Mouse (Mus musculus): Measurements from ENCODE around the gene Rbm20.

The Rbm20 gene

GRCm38 (mm10) chr19:53757432-53758109 is 80.5 kb downstream of the Rbm20 start:
- no peak for DNase-seq (ENCODE audit: low read depth)

GRCm38 (mm10) chr19:53758881-53759418 is 81.8 kb downstream of the Rbm20 start:
- no peak for DNase-seq (ENCODE audit: low read depth)

GRCm38 (mm10) chr19:53760125-53761101 is 83.3 kb downstream of the Rbm20 start:
- DNase-seq (ENCODE audit: low read depth): peak; percentile 17

- DNase-seq (ENCODE audit: low read depth): peak; percentile 68
These were observed 85.8 kb downstream of the Rbm20 start for GRCm38 (mm10) chr19:53762749-53763438.

GRCm38 (mm10) chr19:53764688-53765478 is 87.8 kb downstream of the Rbm20 start:
- no peak for DNase-seq (ENCODE audit: low read depth)

- DNase-seq (ENCODE audit: low read depth): peak; percentile 72
These were observed 91.4 kb downstream of the Rbm20 start for GRCm38 (mm10) chr19:53768478-53768877.

- DNase-seq (ENCODE audit: low read depth): no peak
These were observed 97.0 kb downstream of the Rbm20 start for GRCm38 (mm10) chr19:53773937-53774640.

- no peak for DNase-seq (ENCODE audit: low read depth)
These were observed 97.7 kb downstream of the Rbm20 start for GRCm38 (mm10) chr19:53774641-53775350.

GRCm38 (mm10) chr19:53779402-53779801 is 102.3 kb downstream of the Rbm20 start:
- DNase-seq (ENCODE audit: low read depth): no peak

GRCm38 (mm10) chr19:53779818-53780217 is 102.7 kb downstream of the Rbm20 start:
- no peak for DNase-seq (ENCODE audit: low read depth)

- DNase-seq (ENCODE audit: low read depth): no peak
These were observed 103.9 kb downstream of the Rbm20 start for GRCm38 (mm10) chr19:53780752-53781602.

GRCm38 (mm10) chr19:53781826-53782225 is 104.7 kb downstream of the Rbm20 start:
- no peak for DNase-seq (ENCODE audit: low read depth)

- no peak for DNase-seq (ENCODE audit: low read depth)
These were observed 108.2 kb downstream of the Rbm20 start for GRCm38 (mm10) chr19:53785352-53785751.

GRCm38 (mm10) chr19:53786239-53786638 is 109.1 kb downstream of the Rbm20 start:
- DNase-seq (ENCODE audit: low read depth): no peak

GRCm38 (mm10) chr19:53786836-53787235 is 109.7 kb downstream of the Rbm20 start:
- no peak for DNase-seq (ENCODE audit: low read depth)

GRCm38 (mm10) chr19:53788621-53789331 is 111.7 kb downstream of the Rbm20 start:
- DNase-seq (ENCODE audit: low read depth): no peak

GRCm38 (mm10) chr19:53789571-53789970 is 112.5 kb downstream of the Rbm20 start:
- no peak for DNase-seq (ENCODE audit: low read depth)
